Mouse (Mus musculus) myocyte (in vitro differentiated cells): ENCODE results near the gene Lmod1. TPM values are rescaled to one million over a fixed set of nuclear protein-coding genes. Genes with fewer than 3 reads are reported as not detected.

Experiments used
- H3K27me3 ChIP-seq: one replicate; pipeline ENCODE4 v1.6.1; 2011; ENCODE audit not compliant: control insufficient read depth, insufficient read depth, insufficient read length
- H3K36me3 ChIP-seq: one replicate; pipeline ENCODE4 v1.6.1; 2011; ENCODE audit not compliant: control insufficient read depth, insufficient read depth
- H3K4me2 ChIP-seq: one replicate; pipeline ENCODE4 v1.6.1; 2011; ENCODE audit warnings: low read depth, control low read depth
- H3K4me3 ChIP-seq: one replicate; pipeline ENCODE4 v1.5.1; 2011; ENCODE audit warnings: mild to moderate bottlenecking, control low read depth, moderate library complexity
- H3K79me2 ChIP-seq: one replicate; pipeline ENCODE4 v1.6.1; 2011; ENCODE audit not compliant: control insufficient read depth, insufficient read depth
- H3ac ChIP-seq: one replicate; pipeline ENCODE4 v1.6.1; 2011; ENCODE audit not compliant: control insufficient read depth, insufficient read length
- CEBPB ChIP-seq: IDR thresholded peaks from 2 replicates; pipeline ENCODE4 v1.6.1; 2011; ENCODE audit warnings: mild to moderate bottlenecking, moderate library complexity; ENCODE audit not compliant: poor library complexity, insufficient read depth, severe bottlenecking
- E2F4 ChIP-seq: IDR thresholded peaks from one replicate; pipeline ENCODE4 v1.6.1; 2011; ENCODE audit warnings: mild to moderate bottlenecking, control low read depth, moderate library complexity; ENCODE audit not compliant: insufficient read depth
- MAX ChIP-seq: IDR thresholded peaks from one replicate; pipeline ENCODE4 v1.6.1; 2011; ENCODE audit warnings: low read depth, mild to moderate bottlenecking, control low read depth
- MYOD1 ChIP-seq, 3 experiments: IDR thresholded peaks; one replicate each; pipeline ENCODE4 v1.6.1; 2011; ENCODE audit warnings: control low read depth in 2 of 3, low read depth in 2 of 3, mild to moderate bottlenecking in 2 of 3, moderate library complexity in 1 of 3; ENCODE audit not compliant: insufficient read length in 2 of 3, control insufficient read depth in 1 of 3
- MYOG ChIP-seq, 3 experiments: IDR thresholded peaks; one replicate each; pipeline ENCODE4 v1.6.1; 2011; ENCODE audit warnings: control low read depth in 2 of 3, low read depth in 2 of 3, mild to moderate bottlenecking in 2 of 3; ENCODE audit not compliant: insufficient read length in 2 of 3, control insufficient read depth in 1 of 3, insufficient read depth in 1 of 3
- POLR2A ChIP-seq: IDR thresholded peaks from one replicate; pipeline ENCODE4 v1.6.1; 2011; ENCODE audit warnings: low read depth, mild to moderate bottlenecking, control low read depth, moderate library complexity; ENCODE audit not compliant: insufficient read length
- POLR2AphosphoS2 ChIP-seq: IDR thresholded peaks from one replicate; pipeline ENCODE4 v1.6.1; 2011; ENCODE audit warnings: low read depth, control low read depth; ENCODE audit not compliant: insufficient read length
- REST ChIP-seq: IDR thresholded peaks from one replicate; pipeline ENCODE4 v1.6.1; 2011; ENCODE audit warnings: mild to moderate bottlenecking, control low read depth, moderate library complexity; ENCODE audit not compliant: insufficient read depth, insufficient read length
- SRF ChIP-seq: IDR thresholded peaks from one replicate; pipeline ENCODE4 v1.6.1; 2011; ENCODE audit warnings: low read depth; ENCODE audit not compliant: control insufficient read depth, insufficient read length
- TCF12 ChIP-seq: IDR thresholded peaks from one replicate; pipeline ENCODE4 v1.6.1; 2011; ENCODE audit warnings: mild to moderate bottlenecking, control low read depth; ENCODE audit not compliant: poor library complexity, insufficient read depth, severe bottlenecking
- TCF3 ChIP-seq: IDR thresholded peaks from one replicate; pipeline ENCODE4 v1.6.1; 2011; ENCODE audit warnings: low read depth, control low read depth; ENCODE audit not compliant: insufficient read length
- USF1 ChIP-seq: IDR thresholded peaks from one replicate; pipeline ENCODE4 v1.6.1; 2011; ENCODE audit warnings: low read depth, mild to moderate bottlenecking, control low read depth, moderate library complexity
- polyA plus RNA-seq: library from polyadenylated mRNA; unstranded; fragments of >200 nt; fragmentation: generic; extraction: Trizol; gene quantifications from one replicate; pipeline ENCODE4 v1.2.1, GENCODE M21; 2012; ENCODE audit warnings: missing spikeins

Gene Lmod1
- polyA plus RNA-seq, 1 experiment: 7.1 TPM

DNA sequence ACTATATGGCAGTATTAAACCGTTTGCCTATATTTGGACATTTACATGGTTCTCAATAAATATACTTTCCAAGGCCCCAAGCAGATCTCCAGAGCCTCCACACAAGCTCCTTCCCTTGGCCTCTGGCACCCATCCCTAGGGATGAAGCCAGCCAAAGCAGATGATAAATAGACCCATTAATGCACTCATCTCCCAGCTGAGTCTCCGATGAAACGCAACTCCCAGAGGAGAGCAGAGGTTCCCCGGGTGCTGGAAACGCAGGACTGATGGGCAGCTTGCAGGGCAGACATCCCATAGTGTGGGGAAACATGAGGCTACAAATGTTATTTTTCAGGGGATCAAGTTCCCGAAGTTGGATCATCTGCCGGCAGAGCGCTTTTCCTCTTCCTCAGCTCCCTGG lies 17.3 kb downstream of the Lmod1 start:
- no peak overlapping the region for H3ac ChIP-seq
- no peaks in the 10 kb centered on the region for H3K27me3 ChIP-seq
- no peak overlapping the region for H3K4me3 ChIP-seq
- H3K36me3 ChIP-seq: no peaks in the 10 kb centered on the region
- TF ChIP-seq POLR2AphosphoS2 (no peak), MYOD1 (IDR thresholded peaks at IDR 0.05; ENCODE audit: control insufficient read depth in 1 of 3, insufficient read length in 2 of 3, low read depth in 2 of 3) (no peak), POLR2A (no peak), REST (no peak), USF1 (no peak), SRF (no peak), TCF12 (no peak), E2F4 (no peak), CEBPB (no peak), MYOG (IDR thresholded peaks at IDR 0.05; ENCODE audit: control insufficient read depth in 1 of 3, insufficient read depth in 1 of 3, insufficient read length in 2 of 3, low read depth in 2 of 3) (no peak), TCF3 (no peak), MAX (no peak)
- no peaks in the 10 kb centered on the region for H3K79me2 ChIP-seq
- peak overlapping the region; percentile 52 for H3K4me2 ChIP-seq

DNA sequence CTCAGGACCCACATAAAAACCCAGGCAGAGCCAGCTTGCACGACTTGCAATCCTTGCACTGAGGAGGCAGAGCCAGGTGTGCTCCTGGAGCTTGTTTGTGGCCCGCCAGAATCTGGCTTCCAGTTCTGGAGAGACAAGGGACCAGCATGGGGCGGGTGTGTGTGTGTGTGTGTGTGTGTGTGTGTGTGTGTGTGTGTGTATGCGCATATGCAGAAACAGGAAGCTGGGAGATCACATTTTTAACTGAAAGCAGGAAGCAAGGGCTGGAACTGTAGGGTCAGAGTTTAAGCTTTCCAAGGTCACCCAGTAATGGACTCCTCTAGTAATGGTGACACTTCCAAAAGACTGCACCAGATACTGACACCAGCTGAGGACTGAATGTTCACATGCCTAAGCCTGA lies 19.4 kb downstream of the Lmod1 start:
- no peaks in the 10 kb centered on the region for H3K79me2 ChIP-seq
- H3K4me2 ChIP-seq: no peak overlapping the region
- no peaks in the 10 kb centered on the region for H3K27me3 ChIP-seq
- TF ChIP-seq USF1 (no peak), MYOG (IDR thresholded peaks at IDR 0.05; ENCODE audit: control insufficient read depth in 1 of 3, insufficient read depth in 1 of 3, insufficient read length in 2 of 3, low read depth in 2 of 3) (no peak), REST (no peak), TCF12 (no peak), POLR2AphosphoS2 (no peak), POLR2A (no peak), MAX (no peak)
- H3ac ChIP-seq: no peak overlapping the region
- H3K4me3 ChIP-seq: no peak overlapping the region
- H3K36me3 ChIP-seq: no peaks in the 10 kb centered on the region

DNA sequence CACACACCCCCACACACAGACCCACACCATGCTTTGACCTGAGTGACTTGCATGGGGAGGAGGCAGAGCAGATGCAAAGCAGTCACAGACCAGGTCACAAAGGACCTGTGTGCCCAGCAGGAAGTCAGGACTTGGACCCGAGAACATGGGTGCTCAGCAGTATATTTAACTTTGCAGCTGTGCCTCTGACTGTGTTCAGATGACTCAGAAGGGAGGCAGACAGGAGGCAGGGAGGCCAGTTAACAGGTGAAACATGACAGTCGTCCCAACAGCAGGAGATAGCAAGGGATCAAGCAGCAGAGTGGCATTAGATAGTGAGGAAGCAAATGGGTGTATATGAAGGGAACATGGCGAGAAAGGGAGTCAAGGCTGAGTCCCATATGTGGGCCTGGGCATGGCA lies 22.3 kb downstream of the Lmod1 start:
- TF ChIP-seq USF1 (no peak), CEBPB (no peak), MYOG (IDR thresholded peaks at IDR 0.05; ENCODE audit: control insufficient read depth in 1 of 3, insufficient read depth in 1 of 3, insufficient read length in 2 of 3, low read depth in 2 of 3) (peak; percentile 70 to 95 (median 94)), POLR2AphosphoS2 (no peak), POLR2A (no peak), SRF (no peak), TCF3 (peak; percentile 63), MYOD1 (IDR thresholded peaks at IDR 0.05; ENCODE audit: control insufficient read depth in 1 of 3, insufficient read length in 2 of 3, low read depth in 2 of 3) (peak; percentile 81 to 95 (median 92)), TCF12 (peak; percentile 82), E2F4 (no peak)
- no peaks in the 10 kb centered on the region for H3K36me3 ChIP-seq
- H3K4me2 ChIP-seq: peak overlapping the region; percentile 76
- no peaks in the 10 kb centered on the region for H3K27me3 ChIP-seq
- H3K4me3 ChIP-seq: no peak overlapping the region
- H3ac ChIP-seq: no peak overlapping the region
- no peaks in the 10 kb centered on the region for H3K79me2 ChIP-seq

DNA sequence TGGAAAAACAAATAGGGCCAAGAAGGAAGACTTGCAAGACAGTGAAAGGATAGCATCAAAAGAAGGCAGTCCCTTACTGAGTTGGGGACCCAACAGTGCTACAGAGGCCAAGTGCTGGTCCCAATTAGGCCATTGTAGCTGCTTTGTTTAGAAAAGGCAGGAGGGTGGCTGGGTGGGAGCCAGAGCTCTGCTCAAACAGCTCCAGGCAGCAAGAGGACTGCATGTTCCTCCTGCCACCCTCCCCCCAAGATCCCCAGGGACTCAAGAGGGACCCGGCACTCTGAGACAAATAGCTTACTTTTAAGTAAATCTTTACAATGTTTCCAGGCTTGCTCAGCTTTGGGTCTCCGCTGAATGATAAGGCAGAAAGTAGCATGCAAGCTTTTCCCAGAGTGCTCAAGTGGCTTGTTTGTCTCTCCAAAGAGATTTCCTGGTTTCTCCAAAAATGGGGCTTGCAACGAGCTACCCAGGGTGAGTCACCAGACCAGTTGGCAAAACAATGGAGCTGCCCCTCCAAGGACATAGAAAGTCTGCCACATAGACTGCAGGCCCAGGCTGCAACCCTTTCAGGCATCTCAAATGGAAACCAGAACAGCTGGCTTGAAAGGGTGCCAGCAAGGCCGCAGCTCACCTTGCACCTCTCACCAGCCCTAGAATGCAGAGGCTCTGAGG lies 23.0 kb downstream of the Lmod1 start:
- Histone ChIP-seq H3K36me3 (no peaks in the 10 kb centered on the region), H3K4me2 (peak overlapping the region; percentile 76), H3K79me2 (no peaks in the 10 kb centered on the region), H3K4me3 (no peak overlapping the region), H3K27me3 (no peaks in the 10 kb centered on the region), H3ac (no peak overlapping the region)
- TF ChIP-seq POLR2AphosphoS2 (no peak), E2F4 (no peak), MAX (no peak), SRF (peak; percentile 56), MYOG (IDR thresholded peaks at IDR 0.05; ENCODE audit: control insufficient read depth in 1 of 3, insufficient read depth in 1 of 3, insufficient read length in 2 of 3, low read depth in 2 of 3) (peak in 2 of 3 experiments; percentile 8 to 65), POLR2A (no peak), USF1 (no peak), MYOD1 (IDR thresholded peaks at IDR 0.05; ENCODE audit: control insufficient read depth in 1 of 3, insufficient read length in 2 of 3, low read depth in 2 of 3) (peak in 2 of 3 experiments; percentile 46 to 51), CEBPB (no peak), REST (no peak)
